Mouse (Mus musculus) stomach, embryonic 14.5 days (tissue): ENCODE results near the gene Gper1. TPM values are rescaled to one million over a fixed set of nuclear protein-coding genes. Genes with fewer than 3 reads are reported as not detected.

Experiments used
- ATAC-seq: fragments of 200-750 bp; cut with Nextera tagmentation; 2 replicates; pipeline ENCODE4 v1.8.0; 2017; ENCODE audit warnings: low read depth, moderate TSS enrichment; ENCODE audit not compliant: insufficient number of reproducible peaks, insufficient read depth, low FRiP score
- H3K27ac ChIP-seq: fragments of 300-500 bp; sonication (generic); 2 replicates; pipeline ENCODE4 v1.5.1; 2014; ENCODE audit warnings: mild to moderate bottlenecking, low read length, moderate library complexity, mixed read lengths
- H3K27me3 ChIP-seq: fragments of 300-500 bp; sonication (generic); 2 replicates; pipeline ENCODE4 v1.6.1; 2014; ENCODE audit warnings: low read length, control low read depth, mixed read lengths; ENCODE audit not compliant: control insufficient read depth, insufficient read depth
- H3K36me3 ChIP-seq: fragments of 300-500 bp; sonication (generic); 2 replicates; pipeline ENCODE4 v1.6.1; 2014; ENCODE audit warnings: mild to moderate bottlenecking, control low read depth, low read length, moderate library complexity, mixed read lengths; ENCODE audit not compliant: control insufficient read depth, insufficient read depth
- H3K4me1 ChIP-seq: fragments of 300-500 bp; sonication (generic); 2 replicates; pipeline ENCODE4 v1.6.1; 2014; ENCODE audit warnings: low read length, control low read depth, mixed read lengths; ENCODE audit not compliant: control insufficient read depth, insufficient read depth
- H3K4me2 ChIP-seq: fragments of 300-500 bp; sonication (generic); replicated peaks from 2 replicates; pipeline ENCODE4 v1.6.1; 2014; ENCODE audit warnings: low read depth, low read length, control low read depth
- H3K4me3 ChIP-seq: fragments of 300-500 bp; sonication (generic); 2 replicates; pipeline ENCODE4 v1.5.1; 2014; ENCODE audit warnings: low read depth, low read length, control low read depth
- H3K9ac ChIP-seq: fragments of 300-500 bp; sonication (generic); replicated peaks from 2 replicates; pipeline ENCODE4 v1.6.1; 2014; ENCODE audit warnings: low read depth, mild to moderate bottlenecking, control low read depth, low read length, moderate library complexity, mixed read lengths
- H3K9me3 ChIP-seq: fragments of 300-500 bp; sonication (generic); 2 replicates; pipeline ENCODE4 v1.6.1; 2016; ENCODE audit warnings: low read depth, low read length, control low read depth; ENCODE audit not compliant: control insufficient read depth
- WGBS: fragments of 180-500 bp; shearing (Covaris S2); extraction: QIAGEN DNeasy Blood & Tissue Kit; methylation state at CpG from one replicate; pipeline ENCODE4 v1.1.7; 2014; 5-methylcytosine and 5-hydroxymethylcytosine counted together
- polyA plus RNA-seq: library from polyadenylated mRNA; unstranded; fragments of >200 nt; fragmentation: Nextera tagmentation; extraction: Ambion mirVana; gene quantifications from 2 replicates; pipeline ENCODE4 v1.2.1, GENCODE M21; 2014

Gper1 gene
- polyA plus RNA-seq, 1 experiment from 2014 or later = 3.3 TPM

GRCm38 (mm10) chr5:139427989-139428388 lies 5.0 kb downstream of the Gper1 start:
- Histone ChIP-seq H3K4me2 (no peak overlapping the region), H3K27me3 (no peaks in the 10 kb centered on the region), H3K36me3 (no peaks in the 10 kb centered on the region), H3K9me3 (no peaks in the 10 kb centered on the region), H3K27ac (no peak overlapping the region), H3K4me1 (peaks cover 9% of the 10 kb centered on the region; the same call in 1 of the 2 replicates), H3K9ac (no peak overlapping the region), H3K4me3 (no peak overlapping the region)
- 79% methylated on average over 9 of the region's 9 CpGs for WGBS
- ATAC-seq = no peak

DNA sequence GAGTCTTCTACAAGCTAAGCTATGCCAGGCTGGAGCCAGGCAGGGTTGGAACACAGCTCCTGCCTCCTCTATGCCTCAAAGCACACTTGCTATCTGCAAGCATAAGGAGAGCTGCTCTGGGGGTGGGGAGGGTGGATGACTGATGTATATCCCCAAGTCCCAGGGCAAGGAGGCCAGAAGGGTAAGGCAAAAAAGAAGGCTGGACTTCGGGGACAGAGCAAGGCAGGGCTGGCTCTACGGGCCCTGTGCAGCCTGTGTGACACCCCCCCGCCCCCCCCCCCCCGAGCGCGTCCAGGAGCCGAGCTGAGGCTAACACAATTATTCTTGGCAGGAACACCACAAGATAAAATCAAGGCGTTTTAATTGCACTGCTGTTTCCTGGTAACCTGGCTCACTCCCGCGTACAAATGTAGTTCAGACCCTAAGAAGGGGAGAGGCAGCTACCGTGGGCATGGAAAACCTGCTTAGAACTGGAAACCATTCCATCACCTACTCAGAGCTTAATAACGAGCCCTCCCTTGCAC lies 6.9 kb downstream of the Gper1 start:
- H3K9me3 ChIP-seq = no peaks in the 10 kb centered on the region
- 33% methylated on average over 12 of the region's 12 CpGs for WGBS
- no peaks in the 10 kb centered on the region for H3K27me3 ChIP-seq
- H3K36me3 ChIP-seq = no peaks in the 10 kb centered on the region
- peaks cover 3% of the 10 kb centered on the region; the same call in 1 of the 2 replicates for H3K4me1 ChIP-seq
- no peak overlapping the region for H3K4me2 ChIP-seq
- no peak overlapping the region for H3K9ac ChIP-seq
- H3K4me3 ChIP-seq = no peak overlapping the region
- ATAC-seq = peak; percentile 50; the same call in 1 of the 2 replicates
- H3K27ac ChIP-seq = no peak overlapping the region

DNA sequence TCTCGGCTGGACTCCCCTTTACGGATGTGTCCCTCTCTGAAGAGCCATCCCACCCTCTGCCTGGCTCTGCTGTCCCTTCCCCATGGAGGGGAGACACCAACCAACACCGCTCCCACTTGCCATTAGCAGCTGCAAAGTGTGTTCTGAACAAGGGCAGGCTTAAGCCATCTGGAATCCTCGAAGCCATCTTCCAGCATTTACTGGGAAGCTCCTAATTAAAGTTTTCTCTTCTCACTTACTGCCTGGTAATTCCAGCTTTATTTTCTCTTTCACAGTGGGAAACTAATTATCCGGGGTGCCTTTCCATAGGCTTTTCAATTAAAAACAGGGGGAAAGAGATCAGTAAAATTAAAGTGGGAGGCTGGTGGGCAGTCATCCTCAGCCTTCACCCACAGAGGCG lies 9.4 kb downstream of the Gper1 start:
- WGBS = 87% methylated on average over 6 of the region's 6 CpGs
- Histone ChIP-seq H3K9ac (no peak overlapping the region), H3K4me3 (no peak overlapping the region), H3K36me3 (no peaks in the 10 kb centered on the region), H3K4me1 (peaks cover 3% of the 10 kb centered on the region; the same call in 1 of the 2 replicates), H3K4me2 (no peak overlapping the region), H3K27me3 (no peaks in the 10 kb centered on the region), H3K27ac (no peak overlapping the region), H3K9me3 (no peaks in the 10 kb centered on the region)
- ATAC-seq = no peak

GRCm38 (mm10) chr5:139432747-139433508 lies 10.0 kb downstream of the Gper1 start:
- H3K36me3 ChIP-seq = no peaks in the 10 kb centered on the region
- ATAC-seq = no peak
- WGBS = 77% methylated on average over 7 of the region's 7 CpGs

DNA sequence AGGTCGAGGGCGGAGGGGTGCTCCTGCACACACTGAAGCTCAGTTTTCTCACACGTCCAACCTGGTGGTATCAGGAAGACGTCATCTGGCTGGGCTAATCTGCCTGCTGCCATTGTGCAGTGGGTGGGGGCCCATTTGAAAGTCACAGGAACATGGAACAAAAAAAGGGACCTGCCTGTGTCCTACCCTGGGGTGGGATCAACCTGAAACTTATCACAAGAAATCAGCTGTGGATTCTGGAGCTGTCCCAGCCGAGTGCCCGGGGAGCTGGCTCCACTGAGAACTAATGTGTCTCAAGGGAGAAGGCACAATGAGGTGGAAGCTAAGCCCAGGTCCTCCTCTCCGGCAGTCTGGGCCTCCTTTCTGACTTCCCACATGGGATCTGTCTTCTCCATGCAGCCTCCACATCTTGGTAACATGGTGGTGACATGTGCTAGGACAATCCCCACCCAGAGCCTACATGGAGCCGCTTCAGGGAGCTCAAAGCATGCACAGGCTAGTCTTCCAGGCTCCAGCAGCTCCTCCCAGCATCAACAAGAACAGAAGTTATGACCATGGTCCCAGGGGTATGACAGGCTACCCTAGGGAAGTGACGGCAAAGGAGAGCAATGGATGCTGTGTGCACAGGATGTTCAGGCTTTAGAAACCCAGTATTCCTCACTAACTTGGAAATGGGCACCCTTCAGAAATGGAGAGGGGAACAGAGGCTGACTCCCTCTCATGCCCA lies 11.1 kb downstream of the Gper1 start:
- no peaks in the 10 kb centered on the region for H3K36me3 ChIP-seq
- H3K9ac ChIP-seq = no peak overlapping the region
- 78% methylated on average over 9 of the region's 9 CpGs for WGBS
- H3K4me2 ChIP-seq = no peak overlapping the region
- H3K27me3 ChIP-seq = no peaks in the 10 kb centered on the region
- no peaks in the 10 kb centered on the region for H3K9me3 ChIP-seq
- no peak overlapping the region for H3K4me3 ChIP-seq
- peaks cover 3% of the 10 kb centered on the region; the same call in 1 of the 2 replicates for H3K4me1 ChIP-seq
- ATAC-seq = no peak
- H3K27ac ChIP-seq = no peak overlapping the region

More at GRCm38 (mm10) chr5:139432747-139433508, 10.0 kb downstream of the Gper1 start:
- Histone ChIP-seq H3K4me2 (no peak overlapping the region), H3K4me3 (no peak overlapping the region), H3K9me3 (no peaks in the 10 kb centered on the region), H3K27me3 (no peaks in the 10 kb centered on the region), H3K4me1 (peaks cover 3% of the 10 kb centered on the region; the same call in 1 of the 2 replicates), H3K27ac (no peak overlapping the region), H3K9ac (no peak overlapping the region)

- WGBS = 35% methylated on average over 8 of the region's 8 CpGs
- Histone ChIP-seq H3K4me2 (no peak overlapping the region), H3K4me3 (no peak overlapping the region), H3K36me3 (no peaks in the 10 kb centered on the region), H3K4me1 (no peaks in the 10 kb centered on the region; the same call in 1 of the 2 replicates), H3K9ac (no peak overlapping the region), H3K27me3 (no peaks in the 10 kb centered on the region), H3K27ac (no peak overlapping the region), H3K9me3 (no peaks in the 10 kb centered on the region)
- ATAC-seq = no peak
These were observed 12.0 kb downstream of the Gper1 start for GRCm38 (mm10) chr5:139434940-139435339.

GRCm38 (mm10) chr5:139437769-139438168 lies 14.8 kb downstream of the Gper1 start:
- Histone ChIP-seq H3K4me3 (no peak overlapping the region), H3K4me2 (no peak overlapping the region), H3K4me1 (no peaks in the 10 kb centered on the region), H3K27me3 (no peaks in the 10 kb centered on the region), H3K9ac (no peak overlapping the region), H3K36me3 (no peaks in the 10 kb centered on the region), H3K9me3 (no peaks in the 10 kb centered on the region), H3K27ac (no peak overlapping the region)
- ATAC-seq = no peak
- WGBS = 85% methylated on average over 4 of the region's 4 CpGs

DNA sequence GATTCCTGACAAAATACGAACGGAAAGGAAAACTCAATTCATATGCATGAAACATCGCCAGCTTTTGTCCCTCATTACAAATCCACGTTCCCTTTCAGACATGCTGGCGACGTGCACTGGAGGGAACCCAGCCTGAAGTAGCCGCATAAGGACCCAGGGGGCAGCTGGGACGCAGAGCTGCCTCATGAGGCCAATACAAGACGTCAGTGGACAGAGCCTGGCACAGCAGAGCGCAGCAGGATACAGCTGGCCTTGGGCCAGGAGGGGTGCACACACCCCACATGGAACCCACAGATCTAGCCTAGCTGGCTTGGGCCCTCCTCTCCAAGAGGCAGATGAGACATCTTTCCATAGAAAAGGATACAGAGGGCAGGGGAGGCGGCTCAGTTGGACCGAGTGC lies 15.5 kb downstream of the Gper1 start:
- H3K27me3 ChIP-seq = no peaks in the 10 kb centered on the region
- H3K4me1 ChIP-seq = no peaks in the 10 kb centered on the region
- no peaks in the 10 kb centered on the region for H3K9me3 ChIP-seq
- no peak overlapping the region for H3K4me3 ChIP-seq
- H3K36me3 ChIP-seq = no peaks in the 10 kb centered on the region
- H3K4me2 ChIP-seq = no peak overlapping the region
- WGBS = 87% methylated on average over 12 of the region's 12 CpGs
- no peak overlapping the region for H3K27ac ChIP-seq
- H3K9ac ChIP-seq = no peak overlapping the region
- ATAC-seq = no peak
